Mouse (Mus musculus) intestine, postnatal 0 days (tissue): ENCODE results near the gene Fam241b. TPM values are rescaled to one million over a fixed set of nuclear protein-coding genes. Genes with fewer than 3 reads are reported as not detected.

Experiments
- ATAC-seq: fragments of 200-750 bp; cut with Nextera tagmentation; 2 replicates; pipeline ENCODE4 v1.8.0; 2017; ENCODE audit warnings: mild to moderate bottlenecking, moderate TSS enrichment, moderate library complexity
- H3K27ac ChIP-seq: fragments of 300-500 bp; sonication (generic); 2 replicates; pipeline ENCODE4 v1.5.1; 2014; ENCODE audit warnings: mild to moderate bottlenecking, low read depth, low read length, moderate library complexity
- H3K27me3 ChIP-seq: fragments of 300-500 bp; sonication (generic); replicated peaks from 2 replicates; pipeline ENCODE4 v1.6.1; 2014; ENCODE audit warnings: low read length, mixed read lengths; ENCODE audit not compliant: control insufficient read depth, insufficient read depth
- H3K36me3 ChIP-seq: fragments of 300-500 bp; sonication (generic); 2 replicates; pipeline ENCODE4 v1.6.1; 2014; ENCODE audit warnings: mild to moderate bottlenecking, moderate library complexity; ENCODE audit not compliant: control insufficient read depth, insufficient read depth
- H3K4me1 ChIP-seq: fragments of 300-500 bp; sonication (generic); replicated peaks from 2 replicates; pipeline ENCODE4 v1.6.1; 2014; ENCODE audit warnings: antibody characterized with exemption, low read length, mixed read lengths; ENCODE audit not compliant: control insufficient read depth, insufficient read depth
- H3K4me2 ChIP-seq: fragments of 300-500 bp; sonication (generic); replicated peaks from 2 replicates; pipeline ENCODE4 v1.6.1; 2014; ENCODE audit warnings: low read depth, mild to moderate bottlenecking, moderate library complexity
- H3K4me3 ChIP-seq: fragments of 300-500 bp; sonication (generic); 2 replicates; pipeline ENCODE4 v1.5.1; 2014; ENCODE audit warnings: low read depth, low read length
- H3K9ac ChIP-seq: fragments of 300-500 bp; sonication (generic); 2 replicates; pipeline ENCODE4 v1.6.1; 2014; ENCODE audit warnings: mild to moderate bottlenecking, low read depth, low read length
- H3K9me3 ChIP-seq: fragments of 300-500 bp; sonication (generic); 2 replicates; pipeline ENCODE4 v1.6.1; 2016; ENCODE audit warnings: mixed run types; ENCODE audit not compliant: control insufficient read depth
- CTCF ChIP-seq: sonication (generic); IDR thresholded peaks from 2 replicates; pipeline ENCODE4 v1.5.1; 2016; ENCODE audit warnings: low read depth, mild to moderate bottlenecking, control low read depth, antibody characterized with exemption, moderate library complexity
- WGBS: fragments of 180-500 bp; shearing (Covaris S2); extraction: QIAGEN DNeasy Blood & Tissue Kit; methylation state at CpG from one replicate; pipeline ENCODE4 v1.1.7; 2014; 5-methylcytosine and 5-hydroxymethylcytosine counted together
- polyA plus RNA-seq: library from polyadenylated mRNA; unstranded; fragments of >200 nt; fragmentation: Nextera tagmentation; extraction: Ambion mirVana; gene quantifications from 2 replicates; pipeline ENCODE4 v1.2.1, GENCODE M21; 2015

Fam241b gene
- polyA plus RNA-seq, 1 experiment from 2014 or later = 47.3 TPM

DNA sequence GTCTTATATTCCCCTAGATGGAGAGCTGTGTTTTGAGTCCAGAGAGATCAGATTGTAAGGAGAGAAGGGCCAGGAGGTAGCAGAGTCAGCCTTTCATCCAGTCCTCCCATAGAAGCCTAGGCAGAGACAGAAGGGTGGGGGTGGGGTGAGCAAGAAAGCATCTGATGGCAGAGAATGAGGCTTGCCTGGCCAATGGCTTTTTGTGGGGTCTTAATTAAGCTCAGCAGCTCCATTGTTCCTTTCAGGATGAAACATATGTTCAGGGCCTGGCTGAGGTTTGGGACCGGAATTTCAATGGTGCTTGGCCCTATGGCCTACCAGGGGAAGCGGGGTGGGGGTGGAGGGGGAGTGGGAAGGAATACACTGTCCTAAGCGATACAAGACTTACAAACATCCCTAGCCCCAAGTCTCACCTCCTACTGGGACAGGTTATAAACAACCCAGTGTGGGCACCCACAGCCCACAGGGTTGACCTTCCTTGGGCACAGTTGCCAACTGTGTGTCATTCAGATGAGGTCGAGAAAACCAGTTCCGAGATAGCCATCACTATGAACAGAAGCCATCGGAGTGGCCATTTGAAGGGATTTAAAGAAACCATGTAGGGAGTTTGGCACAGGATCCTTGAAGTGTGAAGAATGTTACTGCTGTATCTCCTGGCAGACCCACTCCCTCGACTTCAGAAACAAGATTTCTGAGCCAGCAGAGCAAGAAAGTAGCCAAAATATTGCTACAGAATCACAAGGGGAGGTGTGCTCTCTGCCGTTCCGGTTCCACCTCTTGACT is 29.7 kb downstream of the Fam241b start:
- Histone ChIP-seq H3K36me3 (no peaks in the 10 kb centered on the region), H3K4me3 (no peak overlapping the region), H3K27me3 (no peaks in the 10 kb centered on the region), H3K9ac (no peak overlapping the region), H3K9me3 (no peaks in the 10 kb centered on the region), H3K27ac (no peak overlapping the region), H3K4me1 (no peaks in the 10 kb centered on the region), H3K4me2 (no peak overlapping the region)
- no peak for TF ChIP-seq CTCF
- ATAC-seq = no peak
- WGBS = 71% methylated on average over 9 of the region's 9 CpGs

DNA sequence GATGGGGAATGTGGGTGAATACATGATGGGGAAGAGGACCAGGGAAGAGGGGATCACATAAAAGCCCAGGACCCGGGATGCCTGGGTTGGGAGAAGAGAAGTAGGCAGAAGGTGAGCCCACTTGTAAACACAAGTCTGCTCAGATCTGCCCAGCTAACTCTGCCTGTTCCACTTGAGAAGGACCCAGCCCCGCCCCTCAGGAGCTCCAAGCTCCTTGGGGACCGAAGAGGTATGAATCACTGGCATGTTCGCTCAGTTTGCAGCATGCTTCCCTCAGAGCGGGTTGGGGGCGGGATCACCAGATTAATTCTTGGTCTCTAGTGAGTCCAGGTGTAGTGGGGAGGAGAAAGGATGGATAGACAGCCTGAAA is 32.5 kb downstream of the Fam241b start:
- no peaks in the 10 kb centered on the region for H3K9me3 ChIP-seq
- TF ChIP-seq CTCF = no peak
- H3K27me3 ChIP-seq = no peaks in the 10 kb centered on the region
- H3K36me3 ChIP-seq = no peaks in the 10 kb centered on the region
- H3K9ac ChIP-seq = no peak overlapping the region
- ATAC-seq = no peak
- peak overlapping the region; percentile 95 for H3K4me2 ChIP-seq
- H3K27ac ChIP-seq = no peak overlapping the region
- WGBS = 34% methylated on average over 6 of the region's 6 CpGs
- no peaks in the 10 kb centered on the region for H3K4me1 ChIP-seq
- peak overlapping the region; percentile 72 for H3K4me3 ChIP-seq

DNA sequence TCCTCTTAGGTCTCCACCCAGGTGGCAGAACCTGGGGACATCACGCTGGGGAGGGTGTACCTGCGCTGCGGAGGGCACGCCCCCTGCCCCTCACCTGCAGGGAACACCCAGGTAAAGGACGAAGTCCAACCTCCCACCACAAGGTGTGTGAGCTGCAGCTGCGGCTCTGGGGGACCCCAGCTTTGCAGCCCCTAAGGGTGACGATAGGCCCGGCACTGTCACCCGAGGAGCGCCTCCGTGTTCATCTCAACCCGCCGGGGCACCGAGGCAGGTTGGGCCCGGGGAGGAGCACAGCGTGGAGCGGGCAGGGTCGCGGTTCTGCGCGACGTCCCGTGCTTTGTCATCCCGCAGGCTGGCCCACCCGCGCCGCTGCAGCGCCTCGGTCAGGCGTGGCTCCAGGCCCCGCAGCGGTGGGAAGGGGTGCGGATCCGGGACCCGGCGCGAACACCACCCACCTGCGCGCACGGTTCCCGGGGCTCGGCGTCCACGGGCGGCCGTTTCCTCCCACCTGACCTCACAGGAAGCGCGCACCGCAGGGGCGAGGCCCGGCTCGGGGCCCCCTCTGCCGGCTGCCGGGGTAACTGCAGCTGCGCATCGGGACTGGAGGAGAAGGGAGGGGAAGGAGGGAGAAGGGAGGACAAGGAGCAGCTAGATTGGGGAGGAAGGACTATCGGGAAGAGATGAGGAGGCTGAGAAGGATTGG is 33.1 kb downstream of the Fam241b start:
- TF ChIP-seq CTCF = peak; percentile 92
- under 1% methylated on average over 57 of the region's 57 CpGs for WGBS

DNA sequence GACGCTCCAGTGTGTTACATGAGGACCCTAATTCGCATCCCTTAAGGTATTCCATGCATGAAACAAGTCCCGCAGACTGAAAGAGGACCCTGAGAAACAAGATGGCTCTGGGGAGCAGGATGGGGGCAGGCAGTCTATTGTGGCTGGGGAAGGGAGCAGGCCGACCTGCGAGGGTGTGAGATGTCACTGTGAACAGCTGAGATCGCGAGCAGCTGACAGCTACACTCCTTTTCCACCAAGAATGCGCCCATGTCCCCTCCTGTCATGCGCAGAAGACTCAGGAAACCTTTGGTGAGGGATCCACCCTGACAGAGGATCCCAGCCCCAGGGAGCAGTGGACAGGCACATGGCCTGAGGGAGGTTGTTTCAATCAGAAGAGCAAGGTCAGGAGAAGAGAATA is 36.7 kb downstream of the Fam241b start:
- ATAC-seq = no peak
- no peaks in the 10 kb centered on the region for H3K27me3 ChIP-seq
- no peak for TF ChIP-seq CTCF
- no peaks in the 10 kb centered on the region for H3K36me3 ChIP-seq
- 79% methylated on average over 9 of the region's 9 CpGs for WGBS
- H3K9me3 ChIP-seq = no peaks in the 10 kb centered on the region
- H3K27ac ChIP-seq = no peak overlapping the region
- no peaks in the 10 kb centered on the region for H3K4me1 ChIP-seq
- no peak overlapping the region for H3K4me3 ChIP-seq
- H3K4me2 ChIP-seq = no peak overlapping the region
- no peak overlapping the region for H3K9ac ChIP-seq

More for the DNA sequence above, 33.1 kb downstream of the Fam241b start:
- Histone ChIP-seq H3K36me3 (no peaks in the 10 kb centered on the region), H3K9ac (peak overlapping the region; percentile 67), H3K27ac (0 out of 2 replicates have a peak overlapping the region, but pooled peaks have one; percentile 4), H3K27me3 (no peaks in the 10 kb centered on the region), H3K4me3 (peak overlapping the region; percentile 72), H3K4me2 (peak overlapping the region; percentile 95), H3K9me3 (no peaks in the 10 kb centered on the region), H3K4me1 (no peaks in the 10 kb centered on the region)
- ATAC-seq = peak; percentile 90

DNA sequence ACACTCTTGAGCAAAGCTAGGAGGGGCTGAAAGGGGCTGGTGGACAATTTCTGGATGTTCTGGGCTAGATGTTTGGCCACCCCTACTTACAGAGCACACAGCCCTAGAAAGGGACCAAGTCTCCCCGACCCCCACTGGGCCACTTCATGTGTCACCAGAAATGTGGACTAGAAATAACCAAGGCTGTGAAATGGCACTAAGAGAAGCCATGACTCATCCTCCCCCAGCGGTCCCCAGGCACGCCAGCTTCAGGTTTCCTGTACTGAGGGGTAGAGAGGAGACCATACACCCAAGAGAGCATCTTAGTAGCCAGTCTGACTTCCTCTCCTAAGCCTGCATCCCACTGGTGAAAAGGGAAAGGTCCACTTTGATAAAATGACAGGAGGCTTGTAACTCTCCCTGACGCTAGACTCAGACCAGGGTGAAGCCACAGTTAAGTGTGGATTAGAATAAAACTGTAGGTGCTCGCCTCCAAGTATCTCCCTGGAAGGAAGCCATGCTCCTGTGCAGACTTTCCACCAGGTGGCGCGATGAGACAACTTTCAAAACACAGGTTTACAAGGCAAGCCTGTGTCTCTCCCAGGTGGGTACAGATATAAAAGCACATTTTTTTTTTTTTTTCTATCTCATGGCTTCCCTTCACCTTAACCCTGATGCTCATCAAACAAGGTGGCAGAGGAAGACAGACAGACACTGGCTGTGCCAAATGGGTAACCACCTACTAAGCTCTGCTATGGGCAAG is 38.7 kb downstream of the Fam241b start:
- Histone ChIP-seq H3K4me1 (no peaks in the 10 kb centered on the region), H3K9me3 (no peaks in the 10 kb centered on the region), H3K27me3 (peaks cover 5% of the 10 kb centered on the region; the same call in 1 of the 2 replicates), H3K27ac (no peak overlapping the region), H3K4me3 (no peak overlapping the region), H3K9ac (no peak overlapping the region), H3K4me2 (no peak overlapping the region), H3K36me3 (no peaks in the 10 kb centered on the region)
- WGBS = 23% methylated on average over 7 of the region's 7 CpGs
- no peak for ATAC-seq
- TF ChIP-seq CTCF = peak; percentile 85
